Comparison of ENCODE assay signal across 8 mouse cellular contexts in the genomic region with DNA sequence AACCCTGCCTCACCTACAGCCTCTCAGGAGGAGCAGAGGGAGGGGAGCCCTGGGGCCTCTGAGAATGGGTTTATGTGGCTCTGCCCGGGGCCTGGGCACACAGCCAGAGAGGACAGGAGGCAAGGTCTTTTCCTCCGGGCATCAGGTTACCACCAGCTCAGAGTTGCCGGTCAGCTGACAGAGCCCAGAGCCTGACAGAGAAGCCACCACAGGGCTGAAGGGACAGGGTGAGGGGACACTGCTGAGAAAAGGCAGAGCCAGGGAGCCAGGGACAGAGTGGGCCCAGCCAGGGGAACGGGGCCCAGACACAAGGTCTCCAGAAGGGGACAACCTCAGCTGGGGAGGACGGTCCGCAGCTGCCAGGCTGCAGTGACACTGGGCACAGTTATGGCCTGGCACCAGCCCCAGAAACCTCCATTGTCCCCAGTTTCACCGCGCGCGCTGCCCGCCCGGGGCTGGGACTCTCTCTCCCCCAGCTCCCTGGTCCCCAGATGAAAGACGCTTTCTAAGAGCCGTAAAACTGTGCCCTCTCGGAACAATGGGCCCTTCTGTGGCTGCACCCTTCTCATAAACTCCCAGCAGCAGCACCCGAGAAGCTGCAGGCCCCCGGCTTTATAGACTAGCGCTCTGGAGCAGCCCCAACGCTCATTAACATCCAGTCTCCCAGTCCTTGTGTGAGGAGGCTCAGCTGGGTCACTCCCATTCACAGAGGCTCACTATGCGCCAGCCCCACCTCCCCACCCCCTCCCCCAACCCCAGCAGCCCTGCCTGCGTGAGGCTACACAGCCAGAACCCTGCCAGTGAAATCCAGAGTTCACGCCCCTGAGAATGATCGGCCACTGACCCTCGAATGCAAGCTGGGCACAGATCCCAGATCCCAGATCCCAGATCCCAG. TPM values are rescaled to one million over a fixed set of nuclear protein-coding genes. Genes with fewer than 3 reads are reported as not detected.
DNase-seq lines count a peak whose midpoint lies in the region; ATAC-seq and TF ChIP-seq lines count a peak whose summit lies in the region.

No protein-coding gene starts in this region.

- WGBS in embryonic facial prominence, embryonic 10.5 days, result 4% methylated on average over 24 of the region's 24 CpGs
- WGBS in midbrain, embryonic 13.5 days, result 2% methylated on average over 24 of the region's 24 CpGs
- WGBS in stomach, postnatal 0 days, result 7% methylated on average over 22 of the region's 24 CpGs

- peak overlapping the region; percentile 42 for H3K4me3 ChIP-seq in embryonic facial prominence, embryonic 10.5 days
- H3K4me3 ChIP-seq in midbrain, embryonic 13.5 days (replicated peaks), result no peak overlapping the region
- no peak overlapping the region for H3K4me3 ChIP-seq in stomach, postnatal 0 days (ENCODE audit: low read depth, low read length)

- ATAC-seq in midbrain, embryonic 13.5 days, result peak; percentile 92
- ATAC-seq in stomach, postnatal 0 days (ENCODE audit: low FRiP score, low TSS enrichment), result peak; percentile 49

- H3K9me3 ChIP-seq in embryonic facial prominence, embryonic 10.5 days, result no peaks in the 10 kb centered on the region
- H3K9me3 ChIP-seq in midbrain, embryonic 13.5 days, result no peaks in the 10 kb centered on the region
- H3K9me3 ChIP-seq in stomach, postnatal 0 days (ENCODE audit: control insufficient read depth, low read length), result no peaks in the 10 kb centered on the region

- H3K4me2 ChIP-seq in midbrain, embryonic 13.5 days (replicated peaks), result peak overlapping the region; percentile 37
- H3K4me2 ChIP-seq in stomach, postnatal 0 days (replicated peaks; ENCODE audit: low read depth), result peak overlapping the region; percentile 42

- TF ChIP-seq EP300 in stomach, postnatal 0 days (optimal IDR thresholded peaks at IDR 0.05), result no peak

- intact Hi-C loops in left cerebral cortex, postnatal 14 days (cut with DNase I), result no loop called here

- peak; percentile 94 for DNase-seq in adrenal gland, postnatal 14 days
- peak; percentile 72 for DNase-seq in embryonic facial prominence, embryonic 10.5 days (ENCODE audit: low spot score)
- peak; percentile 99 for DNase-seq in heart, adult 11 months
- DNase-seq in kidney, adult 11 months, result peak; percentile 85
- peak; percentile 81 to 85 for DNase-seq in left cerebral cortex, postnatal 14 days (ENCODE audit: low spot score in 2 of 2)
- DNase-seq in stomach, postnatal 0 days (ENCODE audit: low spot score), result peak; percentile 64
- no peak for DNase-seq in c-Kit-positive CD71-positive TER-119-positive erythroid progenitor cells, embryonic 14.5 days (ENCODE audit: low spot score)

- no peaks in the 10 kb centered on the region for H3K36me3 ChIP-seq in embryonic facial prominence, embryonic 10.5 days (replicated peaks)
- H3K36me3 ChIP-seq in midbrain, embryonic 13.5 days, result no peaks in the 10 kb centered on the region
- no peaks in the 10 kb centered on the region for H3K36me3 ChIP-seq in stomach, postnatal 0 days (ENCODE audit: control insufficient read depth, insufficient read depth, low read length)

- peaks cover 63% of the 10 kb centered on the region for H3K4me1 ChIP-seq in embryonic facial prominence, embryonic 10.5 days
- H3K4me1 ChIP-seq in midbrain, embryonic 13.5 days (replicated peaks), result peaks cover 45% of the 10 kb centered on the region
- peaks cover 9% of the 10 kb centered on the region for H3K4me1 ChIP-seq in stomach, postnatal 0 days (replicated peaks; ENCODE audit: control insufficient read depth, insufficient read depth)

- TF ChIP-seq CTCF in stomach, postnatal 0 days (IDR thresholded peaks at IDR 0.05; ENCODE audit: low read depth), result no peak

- no peaks in the 10 kb centered on the region for H3K27me3 ChIP-seq in embryonic facial prominence, embryonic 10.5 days (replicated peaks; ENCODE audit: low read depth, poor library complexity, severe bottlenecking)
- H3K27me3 ChIP-seq in midbrain, embryonic 13.5 days, result peaks cover 3% of the 10 kb centered on the region; the same call in 1 of the 2 replicates
- no peaks in the 10 kb centered on the region for H3K27me3 ChIP-seq in stomach, postnatal 0 days (ENCODE audit: control insufficient read depth, insufficient read depth, low read length)

- H3K9ac ChIP-seq in midbrain, embryonic 13.5 days (replicated peaks), result peak overlapping the region; percentile 48
- H3K9ac ChIP-seq in stomach, postnatal 0 days (ENCODE audit: low read length), result peak overlapping the region; percentile 55

- peak overlapping the region; percentile 89 for H3K27ac ChIP-seq in embryonic facial prominence, embryonic 10.5 days (replicated peaks)
- H3K27ac ChIP-seq in midbrain, embryonic 13.5 days, result peak overlapping the region; percentile 94
- peak overlapping the region; percentile 83 for H3K27ac ChIP-seq in stomach, postnatal 0 days (replicated peaks)

RNA-seq across cellular contexts. Expression of a gene that starts 7.9 kb away (rescaled TPM):
- total RNA-seq in adrenal gland, postnatal 14 days (2021), result 13.1 and 15.3 TPM in 2 replicates
- polyA plus RNA-seq in embryonic facial prominence, embryonic 10.5 days (2016; fragmentation: Nextera tagmentation; extraction: Ambion mirVana), result 17.9 and 18.2 TPM in 2 replicates
- total RNA-seq in left cerebral cortex, postnatal 14 days (2021), result 10 to 100 TPM; 44.3 to 53.6 TPM
- 27.7 and 28.3 TPM in 2 replicates for polyA plus RNA-seq in midbrain, embryonic 13.5 days (2015; fragmentation: Nextera tagmentation; extraction: Ambion mirVana)
- 11.3 and 12.7 TPM in 2 replicates for polyA plus RNA-seq in stomach, postnatal 0 days (2015; fragmentation: Nextera tagmentation; extraction: Ambion mirVana)

RNA-seq across cellular contexts. Expression of a gene that starts 42.4 kb away (rescaled TPM):
- total RNA-seq in adrenal gland, postnatal 14 days (2021), result 71.3 and 74.2 TPM in 2 replicates
- 54.4 and 59.8 TPM in 2 replicates for polyA plus RNA-seq in embryonic facial prominence, embryonic 10.5 days (2016; fragmentation: Nextera tagmentation; extraction: Ambion mirVana)
- total RNA-seq in left cerebral cortex, postnatal 14 days (2021), result 10 to 100 TPM; 67.2 to 69.5 TPM
- polyA plus RNA-seq in midbrain, embryonic 13.5 days (2015; fragmentation: Nextera tagmentation; extraction: Ambion mirVana), result 23.6 and 26.3 TPM in 2 replicates
- 18.9 and 20.4 TPM in 2 replicates for polyA plus RNA-seq in stomach, postnatal 0 days (2015; fragmentation: Nextera tagmentation; extraction: Ambion mirVana)
